Mouse (Mus musculus) hindbrain, embryonic 10.5 days (tissue): ENCODE results near the gene Rtl8b. TPM values are rescaled to one million over a fixed set of nuclear protein-coding genes. Genes with fewer than 3 reads are reported as not detected.
"Not testable (repeated sequence)": the region's sequence is repeated elsewhere in the genome, so short reads cannot be mapped to it uniquely, and the experiment has no call there.

ENCODE experiments used
- DNase-seq: peaks from one replicate; pipeline ENCODE4 v3.0.0-alpha.2; 2017; ENCODE audit warnings: low spot score
- H3K27ac ChIP-seq: fragments of 300-500 bp; sonication (generic); 2 replicates; pipeline ENCODE4 v1.5.1; 2016; ENCODE audit warnings: mild to moderate bottlenecking, moderate library complexity
- H3K27me3 ChIP-seq: fragments of 300-500 bp; sonication (generic); 2 replicates; pipeline ENCODE4 v1.6.1; 2016; ENCODE audit warnings: mild to moderate bottlenecking; ENCODE audit not compliant: poor library complexity, insufficient read depth, severe bottlenecking
- H3K36me3 ChIP-seq: fragments of 300-500 bp; sonication (generic); 2 replicates; pipeline ENCODE4 v1.6.1; 2016; ENCODE audit warnings: mild to moderate bottlenecking, moderate library complexity
- H3K4me1 ChIP-seq: fragments of 300-500 bp; sonication (generic); replicated peaks from 2 replicates; pipeline ENCODE4 v1.6.1; 2016; ENCODE audit warnings: mild to moderate bottlenecking
- H3K4me3 ChIP-seq: fragments of 300-500 bp; sonication (generic); 2 replicates; pipeline ENCODE4 v1.5.1; 2016; ENCODE audit warnings: mild to moderate bottlenecking, moderate library complexity
- H3K9me3 ChIP-seq: fragments of 300-500 bp; sonication (generic); 2 replicates; pipeline ENCODE4 v1.6.1; 2016; ENCODE audit warnings: mild to moderate bottlenecking, moderate library complexity
- WGBS: fragments of 180-500 bp; shearing (Covaris S2); methylation state at CpG from one replicate; pipeline ENCODE4 v1.1.7; 2016; 5-methylcytosine and 5-hydroxymethylcytosine counted together
- polyA plus RNA-seq: library from polyadenylated mRNA; unstranded; fragments of >200 nt; fragmentation: Nextera tagmentation; extraction: Ambion mirVana; gene quantifications from 2 replicates; pipeline ENCODE4 v1.2.1, GENCODE M21; 2016

The Rtl8b gene
- 56.9 and 86.9 TPM in 2 replicates for polyA plus RNA-seq

GRCm38 (mm10) chrX:53670294-53670693 is at the start of gene Rtl8b:
Rtl8b (minus strand) TSS chrX:53670408.
- WGBS: 9% methylated on average over 15 of the region's 15 CpGs
- peak; percentile 82 for DNase-seq
- H3K27ac ChIP-seq: peak within 1 kb of the TSS; percentile 81

GRCm38 (mm10) chrX:53716323-53717182 is 46.3 kb upstream of the Rtl8b start:
- WGBS: 19% methylated on average over 49 of the region's 49 CpGs
- H3K27ac ChIP-seq: peak overlapping the region; percentile 74

More at GRCm38 (mm10) chrX:53670294-53670693, at the start of gene Rtl8b:
- no peaks in the 10 kb centered on the region for H3K4me1 ChIP-seq
- no peaks in the 10 kb centered on the region for H3K9me3 ChIP-seq
- no peaks in the 10 kb centered on the region for H3K36me3 ChIP-seq
- no peaks in the 10 kb centered on the region for H3K27me3 ChIP-seq
- H3K4me3 ChIP-seq: peak within 1 kb of the TSS; percentile 42

GRCm38 (mm10) chrX:53715942-53716322 is 45.7 kb upstream of the Rtl8b start:
- peak; percentile 2 for DNase-seq
- no peaks in the 10 kb centered on the region for H3K36me3 ChIP-seq
- H3K4me3 ChIP-seq: peak overlapping the region; percentile 41
- 58% methylated on average over 2 of the region's 2 CpGs for WGBS
- no peaks in the 10 kb centered on the region for H3K27me3 ChIP-seq
- H3K4me1 ChIP-seq: peaks cover 9% of the 10 kb centered on the region; the same call in 1 of the 2 replicates
- H3K27ac ChIP-seq: peak overlapping the region; percentile 74
- no peaks in the 10 kb centered on the region for H3K9me3 ChIP-seq

More at GRCm38 (mm10) chrX:53716323-53717182, 46.3 kb upstream of the Rtl8b start:
- H3K4me1 ChIP-seq: peaks cover 9% of the 10 kb centered on the region; the same call in 1 of the 2 replicates
- H3K36me3 ChIP-seq: no peaks in the 10 kb centered on the region
- no peaks in the 10 kb centered on the region for H3K9me3 ChIP-seq
- peak overlapping the region; percentile 41 for H3K4me3 ChIP-seq
- no peaks in the 10 kb centered on the region for H3K27me3 ChIP-seq
- peak; percentile 76 for DNase-seq

- 62% methylated on average over 3 of the region's 3 CpGs for WGBS
Observed at GRCm38 (mm10) chrX:53702673-53703072, 32.5 kb upstream of the Rtl8b start.

GRCm38 (mm10) chrX:53699225-53699624 is 29.0 kb upstream of the Rtl8b start:
- Histone ChIP-seq H3K4me3 (no peak overlapping the region), H3K36me3 (no peaks in the 10 kb centered on the region), H3K27ac (no peak overlapping the region), H3K9me3 (no peaks in the 10 kb centered on the region), H3K27me3 (no peaks in the 10 kb centered on the region), H3K4me1 (no peaks in the 10 kb centered on the region)
- WGBS: 87% methylated on average over 2 of the region's 2 CpGs
- DNase-seq: no peak

More at GRCm38 (mm10) chrX:53702673-53703072, 32.5 kb upstream of the Rtl8b start:
- DNase-seq: no peak
- Histone ChIP-seq H3K27me3 (no peaks in the 10 kb centered on the region), H3K9me3 (no peaks in the 10 kb centered on the region), H3K27ac (no peak overlapping the region), H3K4me3 (no peak overlapping the region), H3K4me1 (no peaks in the 10 kb centered on the region), H3K36me3 (no peaks in the 10 kb centered on the region)

GRCm38 (mm10) chrX:53694008-53694777 is 24.0 kb upstream of the Rtl8b start:
- no peak for DNase-seq
- Histone ChIP-seq H3K27me3 (no peaks in the 10 kb centered on the region), H3K4me3 (no peak overlapping the region), H3K4me1 (no peaks in the 10 kb centered on the region), H3K36me3 (no peaks in the 10 kb centered on the region), H3K9me3 (0 out of 2 replicates have a peak, but pooled peaks cover 3% of the 10 kb centered on the region), H3K27ac (no peak overlapping the region)
- WGBS: 88% methylated on average over 9 of the region's 9 CpGs

GRCm38 (mm10) chrX:53693141-53693540 is 22.9 kb upstream of the Rtl8b start:
- H3K27me3 ChIP-seq: no peaks in the 10 kb centered on the region
- no peak overlapping the region for H3K27ac ChIP-seq
- H3K9me3 ChIP-seq: 0 out of 2 replicates have a peak, but pooled peaks cover 3% of the 10 kb centered on the region
- no peak overlapping the region for H3K4me3 ChIP-seq
- DNase-seq: no peak
- WGBS: 70% methylated on average over 2 of the region's 2 CpGs
- no peaks in the 10 kb centered on the region for H3K36me3 ChIP-seq
- no peaks in the 10 kb centered on the region for H3K4me1 ChIP-seq

GRCm38 (mm10) chrX:53692065-53692464 is 21.9 kb upstream of the Rtl8b start:
- H3K36me3 ChIP-seq: no peaks in the 10 kb centered on the region
- H3K27me3 ChIP-seq: no peaks in the 10 kb centered on the region
- WGBS: 53% methylated on average over 2 of the region's 2 CpGs
- 0 out of 2 replicates have a peak, but pooled peaks cover 3% of the 10 kb centered on the region for H3K9me3 ChIP-seq
- no peak overlapping the region for H3K4me3 ChIP-seq
- H3K4me1 ChIP-seq: no peaks in the 10 kb centered on the region
- no peak overlapping the region for H3K27ac ChIP-seq
- DNase-seq: no peak

GRCm38 (mm10) chrX:53684676-53685075 is 14.5 kb upstream of the Rtl8b start:
- not testable (repeated sequence) for H3K4me3 ChIP-seq, H3K4me1 ChIP-seq, H3K9me3 ChIP-seq, H3K27me3 ChIP-seq, DNase-seq, H3K36me3 ChIP-seq, H3K27ac ChIP-seq
- WGBS: 85% methylated on average over 2 of the region's 4 CpGs

GRCm38 (mm10) chrX:53682650-53683049 is 12.4 kb upstream of the Rtl8b start:
- not testable (repeated sequence) for H3K4me3 ChIP-seq, H3K4me1 ChIP-seq, H3K9me3 ChIP-seq, H3K27ac ChIP-seq, H3K27me3 ChIP-seq, DNase-seq, H3K36me3 ChIP-seq
- WGBS: 60% methylated on average over 3 of the region's 3 CpGs

GRCm38 (mm10) chrX:53676943-53677342 is 6.7 kb upstream of the Rtl8b start:
- not testable (repeated sequence) for H3K4me3 ChIP-seq, H3K36me3 ChIP-seq, H3K4me1 ChIP-seq, H3K27me3 ChIP-seq, DNase-seq, H3K27ac ChIP-seq, H3K9me3 ChIP-seq
- 25% methylated on average over 2 of the region's 2 CpGs for WGBS

- H3K27me3 ChIP-seq, DNase-seq, H3K36me3 ChIP-seq, H3K4me1 ChIP-seq, H3K9me3 ChIP-seq: not testable (repeated sequence)
- Histone ChIP-seq H3K27ac (peak overlapping the region; percentile 81), H3K4me3 (peak overlapping the region; percentile 42)
- WGBS: 18% methylated on average over 4 of the region's 4 CpGs
Observed at GRCm38 (mm10) chrX:53670696-53671095, 488 bp upstream of the Rtl8b start.
